Comparison of ENCODE assay signal across 25 mouse cellular contexts in genomic region chr19:10866351-10866750, GRCm38 (mm10). TPM values are rescaled to one million over a fixed set of nuclear protein-coding genes. Genes with fewer than 3 reads are reported as not detected.
DNase-seq lines count a peak whose midpoint lies in the region; ATAC-seq lines count a peak whose summit lies in the region.
"Had no signal": no experiment of that assay in that cellular context is flagged by ENCODE, and none has a peak within 500 bp of the region (broad histone marks: within the 10 kb centered on the region; RNA-seq: fewer than 3 reads in every experiment).

No protein-coding gene starts in this region.

- ATAC-seq in cerebellum, adult (ENCODE audit: insufficient number of reproducible peaks, low FRiP score, low TSS enrichment) = no peak
- ATAC-seq: CD4-positive, CD25-positive, alpha-beta regulatory T cell, adult 4 months; forebrain, embryonic 15.5 days; hindbrain, embryonic 16.5 days had no signal

- peak; percentile 65 for DNase-seq in cerebellum, adult 11 months
- DNase-seq in brain, adult 2 months (ENCODE audit: low read depth, low spot score) = peak; percentile 55
- peak; percentile 71 for DNase-seq in cerebellum, adult 8-10 months
- DNase-seq in cerebellum, postnatal 14 days = peak; percentile 78 to 81
- DNase-seq in adrenal gland, adult 8-10 months = no peak
- DNase-seq in adrenal gland, adult 2 months = no peak
- no peak for DNase-seq in adrenal gland, adult (ENCODE audit: inconsistent age in 2 of 2, low spot score in 1 of 2)
- DNase-seq: adrenal gland, postnatal 36 days; B cell, adult 2 months; embryo, embryonic 11 days; gastrocnemius, postnatal 14 days; heart, postnatal 36 days; kidney, adult 11 months; kidney, adult 9 months had no signal

RNA-seq across cellular contexts. Expression of gene Tmem132a, which starts 3.4 kb away (rescaled TPM):
- total RNA-seq in adrenal gland, adult 8-10 months (2022) = 10 to 100 TPM; 39.0 to 47.6 (median 39.9) TPM
- 10 to 100 TPM; 21.9 to 46.1 TPM for total RNA-seq in adrenal gland, adult 2 months (2021)
- 79.2 and 82.6 TPM in 2 replicates for polyA plus RNA-seq in adrenal gland, adult 2 months (2012; rRNA removed)

RNA-seq across cellular contexts. Expression of gene Tmem109, which starts 15.4 kb away (rescaled TPM):
- total RNA-seq in adrenal gland, adult 8-10 months (2022) = 100 to 1,000 TPM; 132 to 209 (median 153) TPM
- total RNA-seq in adrenal gland, adult 2 months (2021) = 100 to 1,000 TPM; 149 to 202 TPM
- polyA plus RNA-seq in adrenal gland, adult 2 months (2012; rRNA removed) = 240 and 306 TPM in 2 replicates

RNA-seq across cellular contexts. Expression of gene Slc15a3, which starts 26.8 kb away (rescaled TPM):
- 1 to 10 TPM; 3.7 to 8.4 (median 5.1) TPM for total RNA-seq in adrenal gland, adult 8-10 months (2022)
- 1 to 10 TPM; 3.6 to 6.4 TPM for total RNA-seq in adrenal gland, adult 2 months (2021)
- polyA plus RNA-seq in adrenal gland, adult 2 months (2012; rRNA removed) = 10.0 and 10.3 TPM in 2 replicates
- total RNA-seq: common myeloid progenitor, adult 5-6 weeks had no signal

RNA-seq across cellular contexts. Expression of gene Prpf19, which starts 28.7 kb away (rescaled TPM):
- 100 to 1,000 TPM; 202 to 232 (median 221) TPM for total RNA-seq in adrenal gland, adult 8-10 months (2022)
- total RNA-seq in adrenal gland, adult 2 months (2021) = 100 to 1,000 TPM; 143 to 184 TPM
- polyA plus RNA-seq in adrenal gland, adult 2 months (2012; rRNA removed) = 299 and 410 TPM in 2 replicates

RNA-seq across cellular contexts. Expression of gene Cd6, which starts 36.5 kb away (rescaled TPM):
- total RNA-seq in adrenal gland, adult 8-10 months (2022) = under 1 TPM in 2 of 4 experiments, not detected in 2; 0.18 to 0.30 TPM
- not detected for total RNA-seq in adrenal gland, adult 2 months (2021)
- polyA plus RNA-seq in adrenal gland, adult 2 months (2012; rRNA removed) = 0.28 and 0.34 TPM in 2 replicates
- total RNA-seq: gastrocnemius, postnatal 14 days had no signal
- polyA plus RNA-seq: brain, embryonic 14.5 days; embryonic facial prominence, embryonic 12.5 days; forebrain, embryonic 11.5 days; forebrain, embryonic 15.5 days; G1E; heart, embryonic 12.5 days; hindbrain, embryonic 11.5 days; hindbrain, embryonic 16.5 days had no signal

Comparison
In these comparisons a context has a peak if more than half of its experiments do, and no peak if none do; other contexts are left out.
1. DNase-seq: peak in cerebellum, adult 11 months (single experiment), brain, adult 2 months (single experiment), cerebellum, adult 8-10 months (single experiment) and cerebellum, postnatal 14 days (2 of 2); none in adrenal gland, adult 8-10 months (single experiment), adrenal gland, adult 2 months (single experiment) and adrenal gland, adult (0 of 2).